Mouse (Mus musculus): ENCODE data around the gene Mettl14. TPM values are rescaled to one million over a fixed set of nuclear protein-coding genes. Genes with fewer than 3 reads are reported as not detected.
"Not testable (repeated sequence)": the region's sequence is repeated elsewhere in the genome, so short reads cannot be mapped to it uniquely, and the experiment has no call there.

Gene Mettl14
- total and polyA plus RNA-seq, 3 experiments, result 8.5 to 18.8 TPM; not detected in 1

- Histone ChIP-seq H3K4me3 (ENCODE audit: control insufficient read depth in 1 of 2, insufficient read depth in 1 of 2, low read depth in 2 of 2, low read length in 2 of 2) (peak overlapping the region; percentile 76 to 94), H3K79me2 (ENCODE audit: control insufficient read depth, insufficient read depth, low read length, poor library complexity) (peaks cover 20% of the 10 kb centered on the region), H3K36me3 (ENCODE audit: control insufficient read depth in 1 of 2, insufficient read depth in 2 of 2, low read length in 2 of 2) (peaks cover 2 to 12% of the 10 kb centered on the region in 2 experiments; a peak in 3 of 4 replicates), H3K27ac (ENCODE audit: control insufficient read depth, low read depth, low read length) (peak overlapping the region; percentile 54), H3K9ac (ENCODE audit: control insufficient read depth, low read depth, low read length, poor library complexity, severe bottlenecking) (peak overlapping the region; percentile 78)
- H3K4me1 ChIP-seq (ENCODE audit: control insufficient read depth in 1 of 2, insufficient read depth in 2 of 2, low read length in 2 of 2); H3K9me3 ChIP-seq (replicated peaks; ENCODE audit: insufficient read depth, low read length); DNase-seq (ENCODE audit: low read depth, low spot score); H3K27me3 ChIP-seq (ENCODE audit: control insufficient read depth in 1 of 2, insufficient read depth in 2 of 2, low read length in 2 of 2): not testable (repeated sequence)
- TF ChIP-seq ZNF384 (IDR thresholded peaks at IDR 0.05; ENCODE audit: low read depth, low read length), result peak; percentile 82
Observed at GRCm38 (mm10) chr3:123386157-123386780, 361 bp upstream of the Mettl14 start.

DNA sequence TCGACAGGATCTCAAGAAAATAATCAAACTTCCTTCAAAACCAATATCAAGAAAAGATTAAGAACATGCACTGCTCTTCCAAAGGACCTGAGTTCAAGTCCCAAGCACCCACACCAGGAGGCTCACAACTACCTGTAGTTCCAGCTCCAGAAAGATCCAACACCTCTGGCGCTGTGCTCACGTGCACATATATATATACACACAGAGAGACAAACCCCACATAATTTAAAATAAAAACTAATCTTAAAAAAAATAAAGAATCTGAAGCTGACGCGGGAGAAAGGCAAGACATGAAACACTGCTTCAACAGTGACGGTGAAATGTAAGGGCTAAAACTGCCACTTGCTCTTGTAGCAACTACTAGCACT is 806 bp downstream of the Mettl14 start:
- Histone ChIP-seq H3K9ac (ENCODE audit: control insufficient read depth, low read depth, low read length, poor library complexity, severe bottlenecking) (peak overlapping the region; percentile 81), H3K27me3 (ENCODE audit: control insufficient read depth in 1 of 2, insufficient read depth in 2 of 2, low read length in 2 of 2) (no peaks in the 10 kb centered on the region), H3K4me3 (ENCODE audit: control insufficient read depth in 1 of 2, insufficient read depth in 1 of 2, low read depth in 2 of 2, low read length in 2 of 2) (peak overlapping the region; percentile 94), H3K27ac (ENCODE audit: control insufficient read depth, low read depth, low read length) (peak overlapping the region; percentile 98), H3K79me2 (ENCODE audit: control insufficient read depth, insufficient read depth, low read length, poor library complexity) (peaks cover 20% of the 10 kb centered on the region), H3K9me3 (replicated peaks; ENCODE audit: insufficient read depth, low read length) (no peaks in the 10 kb centered on the region), H3K36me3 (ENCODE audit: control insufficient read depth in 1 of 2, insufficient read depth in 2 of 2, low read length in 2 of 2) (peaks cover 3 to 12% of the 10 kb centered on the region in 2 experiments), H3K4me1 (ENCODE audit: control insufficient read depth in 1 of 2, insufficient read depth in 2 of 2, low read length in 2 of 2) (peaks cover 0 to 9% of the 10 kb centered on the region in 2 experiments; a peak in 2 of 4 replicates)
- TF ChIP-seq MXI1 (IDR thresholded peaks at IDR 0.05; ENCODE audit: low read depth, low read length) (no peak), UBTF (IDR thresholded peaks at IDR 0.05; ENCODE audit: borderline replicate concordance, insufficient read depth, low read depth, low read length) (no peak), BHLHE40 (IDR thresholded peaks at IDR 0.05; ENCODE audit: borderline replicate concordance, low read depth, low read length) (peak; percentile 61; the same call in 1 of the 2 replicates)
- no peak for DNase-seq (ENCODE audit: low read depth, low spot score)

- Histone ChIP-seq H3K36me3 (ENCODE audit: control insufficient read depth in 1 of 2, insufficient read depth in 2 of 2, low read length in 2 of 2) (peaks cover 6 to 12% of the 10 kb centered on the region in 2 experiments), H3K9ac (ENCODE audit: control insufficient read depth, low read depth, low read length, poor library complexity, severe bottlenecking) (0 out of 2 replicates have a peak overlapping the region, but pooled peaks have one; percentile 11), H3K27ac (ENCODE audit: control insufficient read depth, low read depth, low read length) (no peak overlapping the region), H3K79me2 (ENCODE audit: control insufficient read depth, insufficient read depth, low read length, poor library complexity) (peaks cover 20% of the 10 kb centered on the region), H3K4me1 (ENCODE audit: control insufficient read depth in 1 of 2, insufficient read depth in 2 of 2, low read length in 2 of 2) (peaks cover 0 to 9% of the 10 kb centered on the region in 2 experiments; a peak in 2 of 4 replicates), H3K27me3 (ENCODE audit: control insufficient read depth in 1 of 2, insufficient read depth in 2 of 2, low read length in 2 of 2) (no peaks in the 10 kb centered on the region), H3K9me3 (replicated peaks; ENCODE audit: insufficient read depth, low read length) (no peaks in the 10 kb centered on the region), H3K4me3 (ENCODE audit: control insufficient read depth in 1 of 2, insufficient read depth in 1 of 2, low read depth in 2 of 2, low read length in 2 of 2) (peak overlapping the region in 1 of 2 experiments; percentile 94; a peak in 1 of 4 replicates)
- no peak for DNase-seq (ENCODE audit: low read depth, low spot score)
- no peak for TF ChIP-seq MAZ (IDR thresholded peaks at IDR 0.05; ENCODE audit: low read depth, low read length)
- no peak for TF ChIP-seq RCOR1 (IDR thresholded peaks at IDR 0.05; ENCODE audit: low read depth, low read length)
- TF ChIP-seq MYC (IDR thresholded peaks at IDR 0.05; ENCODE audit: low read depth, low read length), result no peak
- TF ChIP-seq MYB (IDR thresholded peaks at IDR 0.05; ENCODE audit: low read depth, low read length), result no peak
- TF ChIP-seq SMC3 (IDR thresholded peaks at IDR 0.05; ENCODE audit: low read depth, low read length), result no peak
- TF ChIP-seq EP300 (IDR thresholded peaks at IDR 0.05; ENCODE audit: low read depth in 1 of 2, low read length in 2 of 2), result no peak
- no peak for TF ChIP-seq POLR2A (IDR thresholded peaks at IDR 0.05; ENCODE audit: control insufficient read depth in 1 of 2, insufficient read depth in 1 of 2, low read depth in 1 of 2, low read length in 2 of 2, poor library complexity in 1 of 2)
- no peak for TF ChIP-seq USF2 (IDR thresholded peaks at IDR 0.05; ENCODE audit: borderline replicate concordance in 1 of 2, insufficient read depth in 1 of 2, low read depth in 1 of 2, low read length in 2 of 2)
- no peak for TF ChIP-seq CTCF (IDR thresholded peaks at IDR 0.05 in 2 of 3, conservative IDR thresholded peaks at IDR 0.05 in 1 of 3; ENCODE audit: control insufficient read depth in 1 of 3, insufficient read depth in 1 of 3, low read depth in 2 of 3, low read length in 3 of 3, poor library complexity in 1 of 3, severe bottlenecking in 1 of 3)
- TF ChIP-seq USF1 (IDR thresholded peaks at IDR 0.05; ENCODE audit: low read depth, low read length), result no peak
- TF ChIP-seq UBTF (IDR thresholded peaks at IDR 0.05; ENCODE audit: borderline replicate concordance, insufficient read depth, low read depth, low read length), result no peak
- TF ChIP-seq ZC3H11A (IDR thresholded peaks at IDR 0.05; ENCODE audit: low read depth, low read length), result no peak
- no peak for TF ChIP-seq E2F4 (IDR thresholded peaks at IDR 0.05; ENCODE audit: borderline replicate concordance, low read depth, low read length)
- no peak for TF ChIP-seq TAL1 (IDR thresholded peaks at IDR 0.05; ENCODE audit: low read length)
- no peak for TF ChIP-seq MXI1 (IDR thresholded peaks at IDR 0.05; ENCODE audit: low read depth, low read length)
- TF ChIP-seq JUND (IDR thresholded peaks at IDR 0.05; ENCODE audit: low read depth, low read length), result no peak
- TF ChIP-seq KAT2A (conservative IDR thresholded peaks at IDR 0.05; ENCODE audit: low read depth, low read length), result no peak
- no peak for TF ChIP-seq MAFK (IDR thresholded peaks at IDR 0.05; ENCODE audit: borderline replicate concordance, low read depth, low read length)
- no peak for TF ChIP-seq CHD1 (IDR thresholded peaks at IDR 0.05; ENCODE audit: low read depth, low read length)
Observed at GRCm38 (mm10) chr3:123384435-123384834, 1.5 kb downstream of the Mettl14 start.

Data from MEL (cell line).